Mouse (Mus musculus) activated CD4-positive, CD25-positive, alpha-beta regulatory T cell, adult 4 months (primary cell): ENCODE results near the gene Lrrc52. TPM values are rescaled to one million over a fixed set of nuclear protein-coding genes. Genes with fewer than 3 reads are reported as not detected.

Source experiments
- ATAC-seq: one replicate; pipeline ENCODE4 v1.8.0; 2017
- polyA plus RNA-seq, 2 experiments: library from polyadenylated mRNA; unstranded; fragments of 100-300 nt; shearing (Covaris generic); gene quantifications; one replicate each; pipeline ENCODE4 v1.2.1; 2017

Gene Lrrc52
- polyA plus RNA-seq, 2 experiments from 2014 or later, result not detected

- ATAC-seq, result no peak
Measured at GRCm38 (mm10) chr1:167436186-167436975, 30.2 kb downstream of the Lrrc52 start.

DNA sequence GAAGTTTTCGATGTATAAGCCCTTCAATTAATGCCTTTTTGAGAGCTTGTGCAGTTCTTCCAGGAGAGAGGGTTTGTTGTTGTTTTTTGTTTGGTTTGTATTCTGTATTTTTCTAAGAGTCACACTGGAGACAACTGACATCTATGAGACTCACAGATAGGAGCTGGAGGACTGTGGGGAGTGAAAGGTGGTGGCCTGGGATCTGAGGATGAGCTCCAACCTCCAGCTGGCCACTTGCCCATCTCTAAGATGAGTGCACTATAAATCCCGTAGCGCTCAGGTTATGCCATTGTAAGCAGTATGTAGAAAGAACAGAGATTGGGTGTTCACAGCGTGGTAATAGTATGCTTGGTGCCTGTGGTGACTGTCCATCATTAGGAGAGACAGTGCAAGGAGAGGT is 31.6 kb downstream of the Lrrc52 start:
- no peak for ATAC-seq

- no peak for ATAC-seq
Measured at GRCm38 (mm10) chr1:167430976-167431676, 35.5 kb downstream of the Lrrc52 start.

- ATAC-seq, result no peak
Measured at GRCm38 (mm10) chr1:167426681-167427080, 39.9 kb downstream of the Lrrc52 start.

GRCm38 (mm10) chr1:167425572-167425971 is 41.0 kb downstream of the Lrrc52 start:
- no peak for ATAC-seq

DNA sequence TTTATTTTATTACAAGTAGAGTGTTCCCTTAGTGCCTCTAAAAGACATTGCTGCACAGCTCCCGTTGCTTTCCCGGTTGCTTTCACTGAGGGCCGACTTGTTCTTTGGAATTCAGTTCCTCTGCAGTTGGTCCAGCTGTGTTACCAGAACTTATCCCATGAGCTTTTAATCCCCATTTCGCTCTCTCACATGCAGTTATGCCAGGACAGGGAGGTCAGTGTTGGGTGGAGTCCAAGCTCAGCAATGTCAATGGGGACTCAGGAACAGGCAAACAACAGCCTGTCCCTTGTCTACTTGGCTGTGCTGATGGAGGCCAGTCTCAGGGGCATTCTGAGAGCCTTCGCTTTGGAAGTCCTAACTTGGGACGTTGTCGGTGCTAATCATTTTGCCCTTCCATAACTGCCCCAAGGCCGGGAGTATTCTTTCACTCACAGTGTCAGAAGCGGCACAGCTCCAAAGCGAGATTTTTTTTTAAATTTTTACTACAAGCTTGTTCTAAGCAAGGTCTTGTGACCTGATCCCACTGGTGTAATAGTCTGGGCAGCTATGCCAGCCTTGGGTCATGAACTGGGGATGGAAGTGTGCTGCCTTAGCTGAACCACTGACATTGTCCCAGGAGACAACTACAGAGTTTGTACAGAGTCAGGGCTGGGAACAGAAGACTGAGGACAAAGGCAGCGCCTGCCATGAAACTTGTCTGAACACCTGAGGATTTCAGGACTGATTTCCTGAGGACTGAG is 43.9 kb downstream of the Lrrc52 start:
- no peak for ATAC-seq

- ATAC-seq, result peak; percentile 49
Measured at GRCm38 (mm10) chr1:167414846-167415245, 51.7 kb downstream of the Lrrc52 start.

- no peak for ATAC-seq
Measured at GRCm38 (mm10) chr1:167411991-167412715, 54.4 kb downstream of the Lrrc52 start.

DNA sequence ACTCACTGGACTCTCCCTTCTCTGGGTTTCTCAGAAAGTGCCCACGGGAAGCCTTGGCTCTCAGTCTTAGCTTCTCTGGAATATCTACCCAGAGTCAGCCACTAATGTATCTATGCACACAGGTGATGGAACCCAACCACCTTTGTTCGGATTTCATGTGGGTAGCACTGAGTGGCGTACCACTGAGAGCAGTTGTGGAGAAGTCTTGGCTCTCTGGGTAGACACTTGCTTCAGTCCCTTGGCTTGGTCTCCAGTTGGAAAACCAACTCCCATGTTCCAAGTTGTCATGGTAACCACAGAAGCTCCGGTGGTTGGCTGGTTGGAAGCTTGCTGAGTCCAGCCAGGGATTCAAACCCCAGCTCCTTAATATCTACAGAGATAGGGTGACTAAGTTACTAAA is 57.0 kb downstream of the Lrrc52 start:
- ATAC-seq, result no peak

GRCm38 (mm10) chr1:167405237-167405636 is 61.3 kb downstream of the Lrrc52 start:
- ATAC-seq, result no peak

Other genes with a start within 250 kb of the Lrrc52 start
- gene Uck2, start 181.5 kb downstream of the Lrrc52 start, polyA plus RNA-seq, result 10 to 100 TPM; 18.6 to 31.8 TPM
- gene Tmco1, start 158.4 kb downstream of the Lrrc52 start, polyA plus RNA-seq, result 100 to 1,000 TPM in 1 of 2 experiments, 10 to 100 TPM in 1; 94.8 to 120 TPM
- gene Aldh9a1, start 116.8 kb downstream of the Lrrc52 start, polyA plus RNA-seq, result 10 to 100 TPM; 44.8 to 45.7 TPM
- gene Mgst3, start 72.9 kb downstream of the Lrrc52 start, polyA plus RNA-seq, result 1 to 10 TPM; 1.5 to 2.6 TPM
- gene Rxrg, start 131.6 kb upstream of the Lrrc52 start, polyA plus RNA-seq, result not detected
- gene Lmx1a, start 222.5 kb upstream of the Lrrc52 start, polyA plus RNA-seq, result not detected